Mouse (Mus musculus) thymus, adult 18-20 months (tissue): ENCODE results near the gene Atp6v0a1.
"Not testable (repeated sequence)": the region's sequence is repeated elsewhere in the genome, so short reads cannot be mapped to it uniquely, and the experiment has no call there.

Source experiments
- DNase-seq, 2 experiments: peaks; one replicate each; pipeline ENCODE4 v3.0.0; 2022; ENCODE audit warnings: mixed read lengths in 2 of 2

Gene Atp6v0a1

GRCm38 (mm10) chr11:100982087-100982486, 27.2 kb upstream of the Atp6v0a1 start:
- no peak for DNase-seq

- peak in 1 of 2 experiments; percentile 51 for DNase-seq
Observed at GRCm38 (mm10) chr11:100983125-100983777, 26.0 kb upstream of the Atp6v0a1 start.

GRCm38 (mm10) chr11:100983778-100984131, 25.5 kb upstream of the Atp6v0a1 start:
- DNase-seq: no peak

GRCm38 (mm10) chr11:100985607-100986006, 23.6 kb upstream of the Atp6v0a1 start:
- no peak for DNase-seq

GRCm38 (mm10) chr11:100988674-100989073, 20.6 kb upstream of the Atp6v0a1 start:
- no peak for DNase-seq

- DNase-seq: no peak
Observed at GRCm38 (mm10) chr11:100989666-100990065, 19.6 kb upstream of the Atp6v0a1 start.

GRCm38 (mm10) chr11:100991027-100991534, 18.2 kb upstream of the Atp6v0a1 start:
- DNase-seq: no peak

- DNase-seq: no peak
Observed at GRCm38 (mm10) chr11:100993437-100993836, 15.8 kb upstream of the Atp6v0a1 start.

- DNase-seq: no peak
Observed at GRCm38 (mm10) chr11:100994233-100994632, 15.0 kb upstream of the Atp6v0a1 start.

- DNase-seq: no peak
Observed at GRCm38 (mm10) chr11:100994655-100995054, 14.6 kb upstream of the Atp6v0a1 start.

GRCm38 (mm10) chr11:100996501-100996900, 12.8 kb upstream of the Atp6v0a1 start:
- no peak for DNase-seq

GRCm38 (mm10) chr11:100998836-100999235, 10.4 kb upstream of the Atp6v0a1 start:
- no peak for DNase-seq

GRCm38 (mm10) chr11:100999254-100999653, 10.0 kb upstream of the Atp6v0a1 start:
- no peak for DNase-seq

GRCm38 (mm10) chr11:101001875-101002552, 7.2 kb upstream of the Atp6v0a1 start:
- DNase-seq: not testable (repeated sequence)

GRCm38 (mm10) chr11:101003025-101003685, 6.1 kb upstream of the Atp6v0a1 start:
- DNase-seq: no peak

GRCm38 (mm10) chr11:101008206-101009045, 826 bp upstream of the Atp6v0a1 start:
- DNase-seq: peak in 1 of 2 experiments; percentile 46

- DNase-seq: no peak
Observed at GRCm38 (mm10) chr11:101009888-101010784, 884 bp downstream of the Atp6v0a1 start.

GRCm38 (mm10) chr11:101011641-101012040, 2.4 kb downstream of the Atp6v0a1 start:
- no peak for DNase-seq

GRCm38 (mm10) chr11:101023371-101023770, 14.1 kb downstream of the Atp6v0a1 start:
- DNase-seq: no peak

- no peak for DNase-seq
Observed at GRCm38 (mm10) chr11:101024001-101024400, 14.7 kb downstream of the Atp6v0a1 start.

GRCm38 (mm10) chr11:101027121-101027520, 17.9 kb downstream of the Atp6v0a1 start:
- DNase-seq: no peak

GRCm38 (mm10) chr11:101029320-101029719, 20.1 kb downstream of the Atp6v0a1 start:
- no peak for DNase-seq
